Mouse (Mus musculus) CH12.LX (cell line): Measurements from ENCODE around the gene Epb41l3.

Source experiments
- CTCF ChIP-seq, 2 experiments: IDR thresholded peaks in 1 of 2; conservative IDR thresholded peaks in 1 of 2; 2 replicates each; pipeline ENCODE4 v1.5.1; 2011 to 2012; ENCODE audit warnings: low read depth in 2 of 2, low read length in 2 of 2, improper control_type of control experiment in 1 of 2, inconsistent platforms in 1 of 2, mild to moderate bottlenecking in 1 of 2, moderate library complexity in 1 of 2
- EP300 ChIP-seq: IDR thresholded peaks from 2 replicates; pipeline ENCODE4 v1.6.1; 2011; ENCODE audit warnings: low read length, improper control_type of control experiment
- POLR2AphosphoS2 ChIP-seq: IDR thresholded peaks from 2 replicates; pipeline ENCODE4 v1.6.1; 2011; ENCODE audit warnings: low read depth, low read length, improper control_type of control experiment
- SIN3A ChIP-seq: IDR thresholded peaks from 2 replicates; pipeline ENCODE4 v1.6.1; 2012; ENCODE audit warnings: low read length, improper control_type of control experiment, inconsistent platforms
- SMC3 ChIP-seq: IDR thresholded peaks from 2 replicates; pipeline ENCODE4 v1.6.1; 2011; ENCODE audit warnings: low read depth, low read length, improper control_type of control experiment
- UBTF ChIP-seq: IDR thresholded peaks from 2 replicates; pipeline ENCODE4 v1.6.1; 2012; ENCODE audit warnings: low read depth, mild to moderate bottlenecking, inconsistent platforms, low read length, improper control_type of control experiment, moderate library complexity

GRCm38 (mm10) chr17:69067937-69068739 is 7.3 kb upstream of the Epb41l3 start:
- TF ChIP-seq SMC3 (no peak), SIN3A (no peak), CTCF (conservative IDR thresholded peaks at IDR 0.05 in 1 of 2, IDR thresholded peaks at IDR 0.05 in 1 of 2; ENCODE audit: low read depth in 2 of 2, low read length in 2 of 2) (no peak), UBTF (no peak), EP300 (no peak), POLR2AphosphoS2 (no peak)
